Mouse (Mus musculus) thymus, postnatal 36 days (tissue): ENCODE measurements around the gene Capn11.

Experiments
- DNase-seq, 2 experiments: peaks; one replicate each; pipeline ENCODE4 v3.0.0; 2022; ENCODE audit warnings: mixed read lengths in 2 of 2

Capn11 gene

DNA sequence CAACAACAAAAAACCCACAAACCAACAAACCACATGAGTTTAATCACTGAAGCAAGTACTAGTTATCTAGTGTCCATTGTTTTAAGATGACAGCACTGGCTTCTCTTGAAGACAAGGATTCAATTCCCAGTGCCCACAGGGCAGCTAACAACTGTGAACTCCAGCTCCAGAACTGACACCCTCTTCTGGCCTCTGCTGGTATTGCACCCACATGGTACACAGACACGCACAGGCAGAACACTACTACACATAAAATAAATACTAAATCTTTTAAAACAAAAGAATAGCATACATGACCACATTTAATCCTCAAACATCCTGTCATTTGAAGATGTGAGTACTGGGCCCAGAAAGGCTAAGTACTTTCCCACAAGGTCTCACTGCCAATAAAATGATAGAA, 22.5 kb upstream of the Capn11 start:
- DNase-seq = no peak

DNA sequence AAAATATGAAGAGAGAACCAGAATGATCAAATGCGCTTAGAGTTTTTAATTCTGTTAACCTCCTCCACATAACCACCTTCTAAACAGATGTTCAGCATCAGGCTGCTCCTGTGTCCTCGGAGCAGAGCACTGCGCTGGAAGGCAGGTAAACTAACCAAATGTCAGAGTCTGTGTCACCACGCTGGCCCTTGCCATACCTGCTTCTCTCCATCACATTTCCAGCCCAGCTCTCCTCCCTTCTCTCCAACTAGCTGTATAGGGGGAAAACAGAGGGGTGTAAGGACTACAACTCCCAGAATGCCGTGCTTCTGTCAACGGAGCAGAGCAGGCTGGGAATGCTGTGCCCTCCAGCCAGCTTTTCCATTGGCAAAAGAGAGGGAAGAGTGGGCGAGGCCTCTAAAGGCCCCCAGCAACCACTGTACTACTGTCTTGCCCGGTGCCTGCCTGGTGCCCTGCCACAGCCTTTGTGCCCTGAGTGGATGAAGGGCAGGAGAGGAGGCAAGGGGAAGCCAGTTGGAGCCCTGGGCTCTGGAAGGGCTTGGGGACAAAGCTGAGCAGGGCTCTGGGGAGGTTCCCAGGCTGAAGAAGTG, 21.4 kb upstream of the Capn11 start:
- no peak for DNase-seq

DNA sequence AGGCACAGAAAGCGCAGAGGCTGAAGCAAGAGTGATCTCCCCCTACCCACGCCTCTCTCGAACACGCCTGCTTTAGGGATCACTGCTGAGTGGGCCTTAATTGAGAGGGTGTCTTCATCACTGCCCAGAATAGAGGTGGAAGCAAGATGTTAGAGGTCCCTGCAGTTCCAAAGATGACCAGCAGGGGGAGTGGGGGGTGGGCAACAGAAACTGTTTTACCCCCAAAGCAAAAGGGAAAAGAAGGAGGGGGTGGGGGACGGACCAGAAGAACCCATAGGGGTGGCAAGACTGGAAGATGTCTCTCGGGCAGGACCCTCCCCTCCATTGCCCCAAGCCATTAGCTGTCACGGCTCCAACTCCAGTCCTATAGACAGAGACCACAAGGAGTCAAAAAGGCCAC, 19.0 kb upstream of the Capn11 start:
- peak; percentile 65 to 72 for DNase-seq

DNA sequence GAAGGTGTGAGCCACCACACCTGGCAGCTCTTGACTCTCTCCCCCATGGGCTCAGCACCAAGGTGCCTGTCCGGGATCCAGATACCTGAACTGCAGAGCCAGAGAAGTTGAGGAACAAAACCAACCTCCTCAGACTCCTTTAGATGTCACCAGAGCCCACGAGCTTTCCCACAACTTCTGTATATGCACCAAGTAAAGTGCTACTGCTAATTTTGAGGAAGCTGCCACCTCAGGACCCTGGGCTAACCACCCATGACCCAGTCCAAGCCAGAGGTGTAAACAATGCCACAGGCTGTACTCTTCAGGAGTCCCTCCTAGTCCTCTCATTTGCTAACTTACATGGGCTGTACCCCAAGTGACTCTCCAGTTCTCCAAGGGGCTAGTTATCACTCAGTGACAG, 13.5 kb upstream of the Capn11 start:
- no peak for DNase-seq

DNA sequence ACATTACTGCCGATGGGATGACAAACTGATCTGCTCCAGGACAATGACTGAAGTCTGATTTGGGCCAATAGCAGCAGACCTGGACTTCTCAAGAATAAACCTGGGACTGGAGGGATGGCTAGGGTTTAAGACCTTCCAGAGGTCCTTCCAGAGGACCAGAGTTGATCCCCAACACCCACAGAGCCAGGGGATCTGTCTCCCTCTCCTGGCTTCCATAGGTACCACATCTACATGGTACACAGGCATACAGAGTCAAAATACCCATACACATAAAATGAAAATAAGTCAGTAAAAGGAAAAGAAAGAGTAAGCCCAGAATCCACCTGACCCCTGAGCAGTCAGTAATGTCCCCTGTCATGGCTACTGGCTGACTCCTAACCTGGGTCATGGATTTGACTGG, 12.7 kb upstream of the Capn11 start:
- DNase-seq = no peak

DNA sequence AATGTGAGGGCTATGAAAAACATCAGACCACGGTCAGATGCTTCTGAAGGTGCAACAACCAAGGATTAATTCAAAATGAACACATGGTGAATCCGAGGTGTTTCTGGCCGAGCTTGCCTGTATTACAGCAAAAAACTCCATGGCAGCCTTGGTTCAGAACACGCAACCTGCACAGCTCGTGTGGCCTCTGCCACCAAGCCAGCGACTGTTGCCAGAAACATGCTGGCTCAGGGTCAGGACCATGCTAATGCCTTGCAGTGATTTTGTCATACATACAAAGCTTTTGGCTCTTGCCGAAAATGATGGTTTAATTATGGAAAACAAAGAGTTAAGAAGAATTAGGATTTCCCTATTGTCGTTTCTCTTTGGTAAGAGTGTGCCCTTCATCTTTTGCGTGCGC, 8.9 kb upstream of the Capn11 start:
- DNase-seq = no peak

DNA sequence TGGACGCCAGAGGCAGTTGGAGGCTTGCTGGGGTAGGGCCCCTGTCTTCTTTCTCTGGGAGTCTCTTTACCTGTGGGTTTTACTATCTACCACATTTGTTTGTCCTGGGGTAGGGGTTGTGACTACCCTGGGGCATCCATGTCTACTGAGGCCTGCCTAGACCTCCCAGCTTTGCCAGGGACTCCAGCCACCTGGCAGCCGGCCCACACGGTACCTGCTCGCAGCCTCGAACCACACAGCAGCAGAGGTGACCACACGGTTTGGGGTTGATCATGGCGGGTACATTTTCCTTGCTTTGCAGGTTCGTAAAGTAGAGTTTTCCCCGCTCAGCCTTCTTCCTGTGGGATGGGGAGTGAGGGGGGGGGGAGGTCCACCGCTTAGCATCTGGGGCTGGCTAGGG, 8.4 kb upstream of the Capn11 start:
- DNase-seq = no peak

DNA sequence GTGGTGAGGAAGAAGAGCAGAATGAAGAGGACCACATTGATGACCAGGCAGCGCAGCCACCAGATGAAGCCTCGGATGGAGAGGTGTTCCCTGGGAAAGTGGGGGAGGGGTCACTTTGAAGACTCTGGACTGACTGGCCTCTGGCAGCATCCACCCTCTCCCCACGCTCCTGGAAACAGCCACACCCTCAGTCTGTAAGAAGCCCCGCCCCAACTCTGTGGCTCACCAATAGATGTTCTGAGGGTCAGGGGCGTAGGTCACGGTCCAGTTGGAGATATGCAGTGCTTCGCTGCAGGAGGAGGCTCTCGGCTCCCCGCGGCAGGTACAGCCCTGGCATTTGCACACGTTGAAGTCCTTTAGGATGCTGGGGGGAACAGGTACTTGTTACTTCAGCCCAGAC, 7.0 kb upstream of the Capn11 start:
- no peak for DNase-seq

DNA sequence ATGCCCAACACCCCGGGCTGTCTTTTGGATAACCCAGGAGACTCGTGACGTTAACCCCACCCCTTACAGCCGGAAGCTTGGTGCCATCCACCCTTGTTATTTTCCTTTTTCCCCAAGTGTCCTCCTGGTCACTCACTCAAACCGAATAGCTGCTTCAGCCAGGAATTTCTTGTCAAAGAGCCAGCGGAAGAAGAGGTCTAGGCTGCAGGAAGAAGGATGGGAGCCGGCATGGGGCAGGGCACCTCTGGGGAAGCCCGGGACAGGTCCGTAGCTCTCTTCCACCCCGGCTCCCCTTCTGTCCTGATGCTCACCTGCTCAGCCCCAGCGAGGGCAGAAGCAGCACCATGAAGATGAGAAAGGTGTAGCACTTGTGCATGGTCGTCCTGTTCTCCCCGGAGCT, 5.5 kb upstream of the Capn11 start:
- no peak for DNase-seq

DNA sequence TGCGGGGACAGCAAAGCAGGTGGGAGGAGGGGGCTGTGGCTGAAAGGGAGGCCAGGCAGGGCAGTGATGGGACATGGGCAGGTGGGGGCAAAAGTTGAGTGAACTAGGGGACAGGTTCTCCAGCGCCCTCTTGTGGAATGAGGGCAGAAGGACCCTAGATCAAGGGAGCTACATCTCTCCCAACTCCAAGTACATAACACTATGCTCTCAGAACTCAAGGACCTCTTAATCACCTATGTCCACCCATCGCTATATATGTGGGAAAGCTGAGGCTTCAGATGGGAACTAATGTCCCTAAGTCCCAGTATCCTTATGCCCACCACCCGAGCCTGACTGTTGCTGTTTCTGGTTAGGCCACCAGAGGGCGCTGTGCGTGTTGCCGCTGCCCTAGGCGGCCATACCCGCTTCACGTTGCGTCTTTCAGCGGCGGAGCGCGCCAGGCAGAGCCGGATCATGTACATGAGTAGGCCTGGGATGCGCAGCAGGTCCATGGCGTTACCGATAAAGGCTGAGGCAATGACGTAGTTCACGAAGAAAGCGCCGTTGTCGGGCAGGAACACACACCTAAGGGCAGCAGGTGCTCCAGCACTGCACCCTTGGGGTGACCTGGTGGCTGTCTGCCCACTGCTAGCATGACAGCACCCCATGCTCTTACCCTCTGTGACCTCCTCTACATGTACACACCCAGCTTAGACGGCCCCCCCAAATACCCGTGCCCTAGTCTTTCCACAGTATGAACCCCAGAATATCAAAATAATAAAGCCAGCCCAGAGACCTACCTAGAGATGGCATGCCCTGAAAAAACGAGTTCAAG, 4.2 kb upstream of the Capn11 start:
- DNase-seq = peak; percentile 73 to 77

DNA sequence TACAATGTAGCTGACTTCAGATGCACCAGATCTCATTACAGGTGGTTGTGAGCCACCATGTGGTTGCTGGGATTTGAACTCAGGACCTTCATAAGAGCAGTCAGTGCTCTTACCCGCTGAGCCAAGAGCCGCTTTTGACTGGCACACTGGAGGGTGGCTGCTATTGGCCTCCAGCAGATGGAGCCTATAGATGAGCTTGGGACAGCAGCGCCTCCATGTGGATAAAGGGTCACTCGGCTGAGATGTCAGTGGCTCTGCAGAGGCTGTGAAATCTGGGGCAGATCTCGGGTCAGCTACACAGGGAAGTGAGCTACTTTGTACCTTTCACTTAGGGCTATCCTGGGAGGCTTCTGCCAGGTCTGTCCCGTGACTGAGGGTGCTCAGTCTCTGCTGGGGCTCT, 3.3 kb downstream of the Capn11 start:
- DNase-seq = peak; percentile 42 to 52

DNA sequence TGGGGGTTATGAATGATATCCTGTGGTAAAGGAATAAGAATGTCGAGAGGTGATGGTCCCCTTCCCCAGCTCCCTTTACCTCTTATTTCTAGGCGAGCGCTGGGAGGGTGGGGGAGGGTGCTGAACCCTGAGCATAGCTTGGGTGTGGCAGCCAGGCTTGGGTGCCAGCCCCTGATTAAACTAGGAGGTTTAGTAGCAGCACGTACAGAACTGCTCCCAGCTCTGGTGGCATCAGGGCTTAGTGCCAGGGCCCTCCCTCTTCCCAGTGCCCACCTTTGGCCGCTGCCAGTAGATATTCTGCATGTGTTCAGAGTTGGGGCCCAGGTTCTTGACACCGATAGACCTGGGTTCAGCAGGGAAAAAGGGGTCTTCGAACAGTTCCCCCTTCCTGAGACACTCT, 5.9 kb downstream of the Capn11 start:
- no peak for DNase-seq

DNA sequence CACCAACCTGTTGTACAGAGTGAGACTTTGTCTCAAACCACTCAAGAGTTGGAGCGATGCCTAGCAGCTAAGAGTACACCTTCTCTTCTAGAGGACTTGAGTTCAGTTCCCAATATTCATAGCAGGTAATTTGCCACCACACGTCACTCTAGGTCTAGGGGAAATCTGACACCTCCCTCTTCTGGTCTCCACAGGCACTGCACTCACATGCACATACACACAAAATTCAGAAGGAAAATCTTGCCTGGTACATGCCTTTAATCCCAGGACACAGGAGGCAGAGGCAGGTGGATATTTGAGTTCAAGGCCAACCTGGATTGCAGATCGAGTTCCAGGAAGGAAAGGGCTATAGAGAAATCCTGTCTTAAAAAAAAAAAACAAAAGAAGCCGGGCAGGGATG, 14.9 kb downstream of the Capn11 start:
- DNase-seq = no peak

DNA sequence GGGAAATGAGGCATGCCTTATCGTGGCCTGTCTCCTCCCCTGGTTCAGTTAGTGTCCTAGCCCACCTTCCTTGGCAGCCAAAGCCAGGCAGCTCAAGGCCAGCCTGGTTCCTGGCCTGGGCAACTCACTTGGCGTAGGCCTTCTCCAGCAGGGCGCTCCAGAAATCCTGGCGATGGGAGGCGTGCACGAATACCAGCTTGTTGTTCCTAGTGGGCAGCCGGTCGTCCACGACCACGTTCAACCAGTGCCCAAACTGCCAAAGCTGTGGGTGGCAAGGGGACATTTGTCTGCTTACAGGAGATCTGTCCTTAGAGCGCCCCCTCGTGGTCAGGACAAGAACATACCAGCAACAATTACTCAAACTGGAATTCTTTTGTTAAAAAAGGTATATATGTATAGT, 16.4 kb downstream of the Capn11 start:
- peak; percentile 75 to 79 for DNase-seq

DNA sequence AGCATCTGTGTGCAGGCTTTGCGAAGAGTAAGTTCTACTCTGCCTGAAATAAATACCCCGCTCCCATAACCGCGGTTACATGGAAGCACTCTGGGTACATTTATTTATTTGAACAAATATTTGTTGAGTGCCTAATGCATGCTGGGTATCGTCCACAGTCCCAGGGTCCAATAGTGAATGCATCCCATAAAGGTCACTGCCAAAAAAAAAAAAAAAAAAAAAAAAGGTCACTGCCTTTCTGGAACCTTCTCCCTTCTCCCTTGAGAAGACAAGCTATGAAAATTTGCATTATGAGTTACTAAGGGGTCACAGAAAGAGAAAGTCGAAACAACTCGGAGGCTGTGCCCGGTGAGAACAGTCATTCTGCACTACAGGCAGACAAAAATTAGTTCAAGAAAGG, 17.1 kb downstream of the Capn11 start:
- DNase-seq = no peak

DNA sequence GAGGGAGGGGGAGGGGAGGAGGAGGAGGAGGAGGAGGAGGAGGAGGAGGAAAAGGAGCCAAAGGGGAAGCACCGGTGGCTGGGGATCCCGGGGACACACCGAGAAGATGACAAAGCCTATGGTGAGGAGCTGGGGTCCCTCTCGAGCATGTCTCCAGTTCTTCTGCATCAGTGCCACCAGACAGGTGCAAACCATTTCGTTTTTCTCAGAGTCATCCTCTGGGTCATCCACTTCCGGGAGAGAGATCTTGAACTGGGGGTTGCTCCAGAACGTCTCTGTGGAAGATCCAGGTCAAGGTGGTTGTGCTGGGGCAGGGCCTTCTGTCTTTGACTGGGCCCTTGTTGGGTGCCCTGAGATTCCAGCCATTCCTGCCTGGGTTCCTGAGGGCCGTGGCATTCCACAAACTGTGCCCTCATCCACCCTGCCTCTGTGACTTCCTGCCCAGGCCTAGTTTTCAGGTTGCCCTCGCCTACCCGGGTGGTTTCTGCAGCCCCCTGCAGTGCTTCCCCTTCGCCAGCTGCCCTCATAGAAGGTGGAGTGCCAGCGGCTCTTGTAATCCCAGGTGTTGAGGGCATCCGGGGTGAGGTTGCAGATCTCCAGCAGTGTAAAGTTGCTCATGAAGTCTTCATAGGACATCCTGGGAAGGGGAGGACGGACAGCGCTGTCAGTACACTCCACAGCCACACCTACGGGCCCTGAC, 20.4 kb downstream of the Capn11 start:
- peak; percentile 75 to 88 for DNase-seq

DNA sequence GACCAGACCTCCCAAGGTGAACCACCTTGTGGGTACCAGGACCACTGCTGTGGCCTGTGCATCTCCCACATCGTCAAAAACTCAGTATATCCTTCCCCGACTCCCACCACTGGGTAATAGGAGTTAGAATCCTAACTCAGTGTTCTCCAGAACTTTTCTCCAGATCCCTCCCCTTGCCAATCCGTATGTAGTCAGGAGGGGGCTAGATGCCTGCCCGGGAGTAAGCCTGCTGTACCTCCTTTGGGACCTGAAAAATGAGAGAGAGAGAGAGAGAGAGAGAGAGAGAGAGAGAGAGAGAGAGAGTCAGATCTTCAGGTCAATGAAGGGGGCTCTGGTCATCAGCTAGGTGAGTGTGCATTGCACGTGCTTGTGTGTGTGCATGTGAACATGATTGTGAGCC, 25.1 kb downstream of the Capn11 start:
- no peak for DNase-seq

DNA sequence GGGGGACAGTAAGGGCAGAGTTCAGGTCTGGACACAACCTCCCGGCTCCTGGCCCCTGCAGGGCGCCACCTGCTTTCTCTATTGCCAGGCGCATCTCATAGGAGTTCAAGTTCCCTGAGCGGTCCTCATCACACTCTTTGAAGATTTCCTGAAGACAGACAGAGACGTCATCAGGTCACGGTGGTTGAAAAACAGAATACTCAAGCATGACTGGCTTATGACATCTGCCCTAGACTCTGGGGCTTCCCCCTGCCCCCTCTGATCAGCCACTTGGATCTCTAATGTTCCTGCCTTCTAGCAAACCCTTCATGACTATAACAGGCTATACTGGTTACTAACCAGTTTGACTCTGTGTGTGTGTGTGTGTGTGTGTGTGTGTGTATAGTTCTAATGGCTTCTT, 27.2 kb downstream of the Capn11 start:
- DNase-seq = no peak

DNA sequence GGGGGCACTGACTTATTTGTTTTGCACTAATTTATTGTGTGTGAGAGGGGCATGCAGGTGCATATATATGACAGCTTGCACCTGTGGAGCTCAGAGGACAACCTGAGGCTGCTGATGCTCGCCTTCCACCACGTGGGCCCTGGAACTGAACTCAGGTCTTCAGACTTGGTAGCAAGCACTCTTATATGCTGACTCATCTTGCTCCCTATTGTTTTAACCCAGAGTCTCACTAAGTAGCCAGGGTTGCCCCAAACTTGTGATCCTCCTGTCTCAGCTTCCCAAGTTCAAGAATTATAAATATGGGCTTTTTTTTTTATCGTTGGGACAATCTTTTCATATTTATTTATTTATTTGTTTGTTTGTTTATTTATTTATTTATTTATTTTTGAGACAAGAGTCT, 28.1 kb downstream of the Capn11 start:
- DNase-seq = no peak

DNA sequence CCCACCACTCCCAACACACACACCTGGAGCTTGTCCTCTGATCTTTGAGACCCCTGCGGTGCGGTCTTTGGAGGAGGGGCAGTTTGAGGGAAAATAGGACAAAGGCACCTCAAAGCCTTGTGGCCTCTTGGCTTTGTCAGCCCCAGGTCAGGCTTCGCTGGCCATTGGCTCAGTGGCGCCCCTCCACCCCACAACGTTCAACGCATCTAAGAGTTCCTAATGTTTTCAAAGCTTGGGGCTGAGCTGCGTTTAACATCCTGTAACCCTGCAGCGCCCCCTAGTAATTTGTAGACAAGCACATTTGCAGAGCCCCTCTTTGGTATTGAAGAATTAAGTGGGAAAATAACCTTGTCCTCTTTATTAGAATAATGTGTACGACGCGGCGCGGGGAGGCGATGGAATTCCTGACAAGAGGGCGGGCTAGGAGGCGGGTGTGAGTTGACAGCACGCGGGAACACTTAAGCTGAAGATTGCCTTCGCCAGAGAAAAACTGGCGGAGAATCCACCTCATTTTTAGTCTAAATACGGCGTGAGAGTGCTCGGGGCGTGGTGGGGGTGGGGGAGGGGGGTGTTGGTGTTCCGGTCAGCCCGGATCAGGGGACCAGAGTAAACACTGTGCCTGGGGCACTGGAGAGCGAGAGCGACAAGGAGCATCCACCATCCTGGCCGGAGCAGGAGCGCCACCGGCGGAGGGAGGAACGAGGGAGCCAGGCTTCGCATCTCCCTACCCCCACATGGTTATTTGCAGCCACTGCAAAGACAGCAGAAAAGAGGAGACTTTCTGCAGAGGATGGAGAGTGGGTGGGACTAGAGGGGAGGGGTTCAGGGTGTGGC, 29.0 kb downstream of the Capn11 start:
- peak; percentile 68 to 73 for DNase-seq

DNA sequence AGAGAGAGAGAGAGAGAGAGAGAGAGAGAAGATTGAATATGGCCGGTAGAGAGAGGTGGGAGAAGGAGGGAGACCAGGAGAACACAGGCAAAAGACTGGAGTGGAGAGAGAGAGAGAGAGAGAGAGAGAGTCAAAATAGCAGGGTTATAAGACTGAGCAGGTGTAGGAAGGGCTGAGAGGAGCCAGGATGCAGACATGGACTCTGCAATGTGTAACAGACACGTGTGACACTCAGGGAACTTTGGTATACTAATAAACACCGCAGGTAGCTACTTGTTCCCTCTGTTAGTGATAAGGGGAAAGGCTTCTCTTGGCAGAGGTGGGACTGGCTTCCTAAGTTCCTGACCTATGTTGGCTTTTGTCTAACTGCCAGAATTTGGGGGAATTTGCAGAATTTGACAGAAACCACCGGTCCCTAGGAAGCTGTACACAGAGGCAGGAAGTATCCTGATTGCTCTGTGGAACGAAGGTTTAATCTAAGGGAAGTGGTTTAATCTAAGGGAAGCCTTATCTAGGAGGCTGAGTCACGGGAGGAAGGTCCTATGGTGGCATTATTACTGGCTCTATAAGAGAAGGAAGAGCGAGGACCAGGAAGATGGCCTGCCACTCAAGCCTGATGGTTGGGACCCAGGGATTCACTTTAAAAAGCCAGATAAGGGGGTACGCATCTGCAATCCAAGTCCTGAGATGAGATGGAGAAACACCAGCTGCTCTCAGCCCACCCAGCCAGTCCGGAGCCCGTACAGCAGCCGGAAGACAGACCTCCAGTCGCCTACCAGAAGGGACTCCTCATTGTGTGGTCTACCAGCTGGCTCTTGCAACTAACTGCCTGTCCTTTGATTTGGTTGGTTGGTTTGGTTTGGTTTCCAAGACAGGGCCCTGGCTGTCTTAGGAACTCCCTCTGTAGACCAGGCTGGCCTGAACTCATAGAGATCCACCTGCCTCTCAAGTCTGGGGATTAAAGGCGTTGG, 30.0 kb downstream of the Capn11 start:
- peak in 1 of 2 experiments; percentile 27 for DNase-seq

DNA sequence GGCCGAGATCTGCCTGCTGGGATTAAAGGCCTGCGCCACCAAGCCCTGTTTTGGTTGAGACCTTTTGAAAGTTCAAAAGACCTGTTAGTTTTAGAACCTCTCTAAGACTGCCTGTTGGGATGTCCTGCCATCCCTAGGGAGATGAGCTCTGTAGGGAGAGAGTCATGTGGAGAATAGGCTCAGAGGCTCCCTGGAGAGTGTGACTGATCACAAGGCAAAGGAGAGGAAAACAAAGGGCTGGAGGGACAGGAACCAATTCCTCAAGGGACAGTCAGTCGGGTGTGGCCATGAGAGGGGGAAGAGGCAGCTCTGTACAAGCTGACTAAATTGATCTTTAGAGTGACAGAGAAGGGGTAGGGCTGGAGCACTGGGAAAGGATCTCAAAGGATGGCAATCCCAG, 31.0 kb downstream of the Capn11 start:
- no peak for DNase-seq
